Mouse (Mus musculus): Measurements from ENCODE around the gene Klhdc4. TPM values are rescaled to one million over a fixed set of nuclear protein-coding genes. Genes with fewer than 3 reads are reported as not detected.

Gene Klhdc4
- polyA plus RNA-seq, 1 experiment from 2014 or later, result 40.0 TPM

- 93% methylated on average over 8 of the region's 8 CpGs for WGBS
- no peaks in the 10 kb centered on the region for H3K27me3 ChIP-seq
- no peaks in the 10 kb centered on the region; the same call in 1 of the 2 replicates for H3K4me1 ChIP-seq (replicated peaks)
These were observed 33.9 kb downstream of the Klhdc4 start for GRCm38 (mm10) chr8:121795461-121795860.

GRCm38 (mm10) chr8:121794151-121794550 lies 35.2 kb downstream of the Klhdc4 start:
- Histone ChIP-seq H3K27ac (replicated peaks) (no peak overlapping the region), H3K4me2 (no peak overlapping the region), H3K4me1 (replicated peaks) (no peaks in the 10 kb centered on the region; the same call in 1 of the 2 replicates), H3K9me3 (no peaks in the 10 kb centered on the region), H3K27me3 (no peaks in the 10 kb centered on the region), H3K36me3 (peaks cover 77% of the 10 kb centered on the region), H3K9ac (no peak overlapping the region), H3K4me3 (no peak overlapping the region)
- 52% methylated on average over 3 of the region's 3 CpGs for WGBS
- ATAC-seq (ENCODE audit: low read depth), result no peak

More at GRCm38 (mm10) chr8:121795461-121795860, 33.9 kb downstream of the Klhdc4 start:
- H3K27ac ChIP-seq (replicated peaks), result no peak overlapping the region
- H3K9ac ChIP-seq, result no peak overlapping the region
- H3K4me2 ChIP-seq, result no peak overlapping the region
- no peaks in the 10 kb centered on the region for H3K9me3 ChIP-seq
- H3K36me3 ChIP-seq, result peaks cover 83% of the 10 kb centered on the region
- ATAC-seq (ENCODE audit: low read depth), result no peak
- no peak overlapping the region for H3K4me3 ChIP-seq

DNA sequence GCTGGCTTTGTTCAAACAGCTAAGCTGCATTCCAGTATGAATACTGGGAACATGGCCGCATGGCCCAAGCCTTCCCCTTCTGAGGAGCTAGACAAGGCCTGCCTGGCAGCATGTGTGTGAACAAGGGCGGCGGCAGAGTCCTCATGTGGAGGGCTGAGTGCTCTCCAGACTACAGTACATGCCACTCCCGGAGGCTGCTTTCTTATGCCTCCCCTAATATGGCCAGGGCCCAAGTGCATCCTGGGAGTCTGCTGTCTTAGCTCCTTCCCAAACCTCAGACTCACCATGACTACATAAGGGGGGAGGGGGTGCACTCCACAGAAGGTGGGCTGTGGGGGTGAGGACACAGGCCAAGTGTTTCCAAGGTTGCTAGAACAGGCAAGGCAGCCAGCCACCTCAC lies 36.7 kb downstream of the Klhdc4 start:
- Histone ChIP-seq H3K4me3 (no peak overlapping the region), H3K27me3 (no peaks in the 10 kb centered on the region), H3K9ac (no peak overlapping the region), H3K4me2 (no peak overlapping the region), H3K9me3 (no peaks in the 10 kb centered on the region), H3K4me1 (replicated peaks) (no peaks in the 10 kb centered on the region; the same call in 1 of the 2 replicates), H3K27ac (replicated peaks) (no peak overlapping the region), H3K36me3 (peaks cover 62% of the 10 kb centered on the region)
- ATAC-seq (ENCODE audit: low read depth), result no peak
- WGBS, result 84% methylated on average over 4 of the region's 4 CpGs

GRCm38 (mm10) chr8:121792159-121792558 lies 37.2 kb downstream of the Klhdc4 start:
- Histone ChIP-seq H3K9me3 (no peaks in the 10 kb centered on the region), H3K36me3 (peaks cover 57% of the 10 kb centered on the region), H3K27me3 (no peaks in the 10 kb centered on the region), H3K27ac (replicated peaks) (no peak overlapping the region), H3K9ac (no peak overlapping the region), H3K4me1 (replicated peaks) (no peaks in the 10 kb centered on the region; the same call in 1 of the 2 replicates), H3K4me2 (no peak overlapping the region), H3K4me3 (no peak overlapping the region)
- no peak for ATAC-seq (ENCODE audit: low read depth)
- WGBS, result 84% methylated on average over 7 of the region's 7 CpGs

DNA sequence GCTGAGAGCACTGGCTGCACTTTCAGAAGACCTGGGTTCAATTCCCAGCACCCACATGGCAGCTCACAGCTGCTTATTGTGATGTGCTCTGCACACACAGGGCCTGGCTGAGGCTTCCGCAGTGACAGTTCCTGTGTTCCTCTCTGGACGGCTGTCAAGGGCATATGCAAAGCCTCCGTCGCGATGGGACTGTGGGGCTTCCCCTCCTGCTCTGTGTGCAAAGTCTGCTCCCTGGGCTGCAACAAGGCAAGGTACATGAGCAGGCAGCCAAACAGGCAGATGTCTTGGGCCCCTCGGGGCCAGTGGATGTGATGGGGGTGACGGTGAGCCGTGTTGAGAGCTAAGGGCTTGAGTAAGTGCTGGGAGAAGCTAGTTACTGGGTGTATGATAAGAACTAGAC lies 40.6 kb downstream of the Klhdc4 start:
- peaks cover 40% of the 10 kb centered on the region for H3K36me3 ChIP-seq
- 82% methylated on average over 8 of the region's 8 CpGs for WGBS

GRCm38 (mm10) chr8:121786542-121786941 lies 42.8 kb downstream of the Klhdc4 start:
- Histone ChIP-seq H3K9ac (no peak overlapping the region), H3K4me2 (no peak overlapping the region)
- WGBS, result 53% methylated on average over 10 of the region's 10 CpGs

More for the DNA sequence above, 40.6 kb downstream of the Klhdc4 start:
- Histone ChIP-seq H3K4me3 (no peak overlapping the region), H3K4me2 (no peak overlapping the region), H3K27me3 (no peaks in the 10 kb centered on the region), H3K9me3 (no peaks in the 10 kb centered on the region), H3K27ac (replicated peaks) (no peak overlapping the region), H3K4me1 (replicated peaks) (no peaks in the 10 kb centered on the region; the same call in 1 of the 2 replicates), H3K9ac (no peak overlapping the region)
- ATAC-seq (ENCODE audit: low read depth), result no peak

GRCm38 (mm10) chr8:121782493-121782892 lies 46.9 kb downstream of the Klhdc4 start:
- no peak overlapping the region for H3K4me2 ChIP-seq
- no peak overlapping the region for H3K4me3 ChIP-seq
- no peak for ATAC-seq (ENCODE audit: low read depth)
- 71% methylated on average over 5 of the region's 5 CpGs for WGBS
- peaks cover 7% of the 10 kb centered on the region for H3K4me1 ChIP-seq (replicated peaks)
- peaks cover 13% of the 10 kb centered on the region for H3K36me3 ChIP-seq
- H3K27me3 ChIP-seq, result no peaks in the 10 kb centered on the region
- no peak overlapping the region for H3K27ac ChIP-seq (replicated peaks)
- H3K9ac ChIP-seq, result no peak overlapping the region
- no peaks in the 10 kb centered on the region for H3K9me3 ChIP-seq

More at GRCm38 (mm10) chr8:121786542-121786941, 42.8 kb downstream of the Klhdc4 start:
- ATAC-seq (ENCODE audit: low read depth), result no peak
- Histone ChIP-seq H3K27me3 (no peaks in the 10 kb centered on the region), H3K9me3 (no peaks in the 10 kb centered on the region), H3K4me3 (no peak overlapping the region), H3K36me3 (peaks cover 26% of the 10 kb centered on the region), H3K4me1 (replicated peaks) (no peaks in the 10 kb centered on the region), H3K27ac (replicated peaks) (no peak overlapping the region)

DNA sequence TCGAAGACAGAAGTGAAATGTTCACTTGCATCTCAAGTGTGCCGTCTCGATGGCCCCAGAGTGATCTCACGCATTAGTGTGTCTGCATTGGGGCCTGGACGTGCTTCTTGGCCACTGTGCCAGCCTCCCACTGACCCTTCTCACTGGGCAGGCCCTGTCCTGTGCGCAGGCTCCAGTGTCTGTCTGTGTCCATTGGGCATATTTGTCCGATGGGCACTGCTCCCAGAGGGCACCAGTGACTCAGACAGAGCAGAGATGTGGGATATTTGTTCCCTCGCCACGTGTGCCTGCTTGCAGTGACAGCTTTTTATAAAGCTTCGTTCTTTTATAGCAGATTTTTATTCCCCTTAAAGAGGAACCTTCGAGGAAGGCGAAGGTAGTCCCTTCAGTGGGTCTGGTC lies 55.5 kb downstream of the Klhdc4 start:
- H3K27ac ChIP-seq (replicated peaks), result no peak overlapping the region
- no peaks in the 10 kb centered on the region for H3K9me3 ChIP-seq
- H3K27me3 ChIP-seq, result no peaks in the 10 kb centered on the region
- H3K4me1 ChIP-seq (replicated peaks), result peaks cover 41% of the 10 kb centered on the region
- no peak for ATAC-seq (ENCODE audit: low read depth)
- H3K4me3 ChIP-seq, result no peak overlapping the region
- no peaks in the 10 kb centered on the region for H3K36me3 ChIP-seq
- H3K9ac ChIP-seq, result no peak overlapping the region
- WGBS, result 85% methylated on average over 12 of the region's 12 CpGs
- H3K4me2 ChIP-seq, result no peak overlapping the region

DNA sequence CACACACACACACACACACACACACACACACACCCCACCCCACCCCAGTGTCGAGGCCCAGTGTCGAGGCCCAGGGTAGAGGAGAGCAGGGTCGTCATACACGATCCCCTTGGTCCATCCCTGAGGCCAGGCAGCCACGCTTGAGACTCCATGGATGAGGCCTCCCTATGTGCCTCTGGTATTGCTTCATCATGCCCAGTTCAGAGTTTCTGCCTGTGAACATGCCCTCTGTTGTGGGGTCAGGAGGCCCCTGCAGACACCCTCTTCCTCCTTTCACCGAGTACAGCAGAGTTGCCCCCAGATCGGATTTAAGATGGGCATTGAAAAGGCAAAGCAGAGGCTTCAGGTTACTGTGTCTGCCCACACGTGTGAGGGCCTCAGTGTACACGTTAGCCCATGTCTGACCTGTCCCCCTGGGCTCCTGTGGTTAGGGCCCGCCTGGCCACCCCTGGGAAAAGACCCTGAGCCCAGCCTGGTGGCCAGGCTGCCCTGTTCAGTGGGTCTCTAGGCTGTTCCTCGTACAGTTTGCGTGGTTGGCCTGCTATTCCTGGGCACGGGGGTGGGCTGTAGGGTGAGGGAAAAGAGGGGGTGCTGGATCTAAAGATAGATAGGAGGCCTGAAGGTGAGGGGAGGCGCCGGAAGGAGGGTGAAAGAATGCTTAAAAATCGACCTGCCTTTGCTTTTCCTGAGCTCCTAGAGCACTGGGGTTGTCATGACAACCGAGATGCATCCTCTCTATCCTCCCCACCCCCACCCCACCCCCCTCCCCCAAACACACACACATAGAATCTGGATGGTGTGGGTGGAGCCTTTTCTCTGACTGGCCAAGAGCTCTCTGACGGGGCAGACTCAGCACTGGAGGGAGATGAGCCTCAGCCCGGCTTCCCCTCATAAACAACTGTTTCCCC lies 58.3 kb downstream of the Klhdc4 start:
- no peaks in the 10 kb centered on the region for H3K27me3 ChIP-seq
- ATAC-seq (ENCODE audit: low read depth), result peak; percentile 84
- no peaks in the 10 kb centered on the region for H3K36me3 ChIP-seq
- H3K27ac ChIP-seq (replicated peaks), result no peak overlapping the region
- H3K4me2 ChIP-seq, result peak overlapping the region; percentile 34
- WGBS, result 25% methylated on average over 19 of the region's 19 CpGs
- peaks cover 36% of the 10 kb centered on the region for H3K4me1 ChIP-seq (replicated peaks)
- no peaks in the 10 kb centered on the region for H3K9me3 ChIP-seq
- peak overlapping the region; percentile 53 for H3K9ac ChIP-seq
- H3K4me3 ChIP-seq, result no peak overlapping the region

DNA sequence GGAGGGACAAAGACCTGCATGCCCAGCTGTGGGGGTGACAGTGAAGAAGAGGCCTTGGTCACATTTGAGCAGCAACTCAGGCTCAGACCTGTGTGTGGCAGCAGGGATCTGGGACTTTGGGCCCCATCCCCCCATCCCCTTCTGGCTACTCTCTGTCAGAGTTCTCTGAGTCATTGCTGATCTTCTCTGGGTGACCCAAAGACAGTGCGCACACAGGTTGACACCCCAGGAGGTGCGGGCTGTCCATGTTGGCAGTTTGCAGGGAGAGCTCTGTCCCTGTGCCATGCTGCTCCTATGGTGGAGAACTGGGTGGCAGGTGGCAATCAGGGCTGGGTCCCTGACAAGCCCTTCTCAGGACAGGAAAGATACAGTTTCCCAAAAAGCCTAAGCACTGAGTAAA lies 59.7 kb downstream of the Klhdc4 start:
- Histone ChIP-seq H3K9me3 (no peaks in the 10 kb centered on the region), H3K4me1 (replicated peaks) (peaks cover 36% of the 10 kb centered on the region), H3K27me3 (no peaks in the 10 kb centered on the region), H3K27ac (replicated peaks) (no peak overlapping the region), H3K9ac (no peak overlapping the region), H3K4me3 (no peak overlapping the region), H3K36me3 (no peaks in the 10 kb centered on the region), H3K4me2 (no peak overlapping the region)
- 95% methylated on average over 2 of the region's 2 CpGs for WGBS
- ATAC-seq (ENCODE audit: low read depth), result no peak

DNA sequence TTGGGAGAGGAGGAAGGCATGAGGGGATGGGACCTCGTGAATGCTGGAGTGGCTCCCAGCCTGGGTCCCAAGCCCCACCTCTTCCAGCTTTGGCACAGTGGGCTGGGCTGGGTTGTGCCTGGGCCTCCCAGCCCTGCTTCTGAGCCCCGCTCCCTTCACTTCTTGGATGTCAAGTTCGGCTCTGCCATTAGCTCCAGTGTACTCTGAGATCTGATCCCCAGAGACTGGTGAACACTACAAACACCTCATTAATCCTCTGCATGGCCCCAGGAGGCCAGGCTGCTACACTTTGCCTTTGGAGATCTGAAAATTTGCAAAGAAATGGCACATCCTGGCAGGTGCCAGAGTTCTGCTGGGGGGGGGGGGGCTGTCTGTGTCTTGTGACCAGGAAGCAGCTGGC lies 60.3 kb downstream of the Klhdc4 start:
- Histone ChIP-seq H3K36me3 (no peaks in the 10 kb centered on the region), H3K9ac (no peak overlapping the region), H3K27ac (replicated peaks) (peak overlapping the region; percentile 18; the same call in 1 of the 2 replicates), H3K9me3 (no peaks in the 10 kb centered on the region), H3K4me1 (replicated peaks) (peaks cover 36% of the 10 kb centered on the region), H3K4me2 (no peak overlapping the region), H3K27me3 (no peaks in the 10 kb centered on the region), H3K4me3 (no peak overlapping the region)
- no peak for ATAC-seq (ENCODE audit: low read depth)
- WGBS, result 64% methylated on average over 3 of the region's 3 CpGs

- Histone ChIP-seq H3K27ac (replicated peaks) (no peak overlapping the region), H3K36me3 (no peaks in the 10 kb centered on the region), H3K9ac (no peak overlapping the region), H3K4me1 (replicated peaks) (peaks cover 37% of the 10 kb centered on the region), H3K4me2 (no peak overlapping the region), H3K4me3 (no peak overlapping the region), H3K27me3 (no peaks in the 10 kb centered on the region), H3K9me3 (no peaks in the 10 kb centered on the region)
- 77% methylated on average over 7 of the region's 7 CpGs for WGBS
- ATAC-seq (ENCODE audit: low read depth), result no peak
These were observed 63.7 kb downstream of the Klhdc4 start for GRCm38 (mm10) chr8:121765594-121766138.

Data from neural tube, embryonic 13.5 days (tissue).